Mouse (Mus musculus) inflammation-experienced regulatory T-cells, adult 6 months (primary cell): ENCODE data around the gene Tnfsfm13. TPM values are rescaled to one million over a fixed set of nuclear protein-coding genes. Genes with fewer than 3 reads are reported as not detected.
"Not testable (repeated sequence)": the region's sequence is repeated elsewhere in the genome, so short reads cannot be mapped to it uniquely, and the experiment has no call there.

ENCODE experiments used
- ATAC-seq: one replicate; pipeline ENCODE4 v1.8.0; 2017
- polyA plus RNA-seq, 3 experiments: library from polyadenylated mRNA; unstranded; fragments of 100-300 nt; shearing (Covaris generic); gene quantifications; one replicate each; pipeline ENCODE4 v1.2.1; 2017

Gene Tnfsfm13
- polyA plus RNA-seq, result not detected

DNA sequence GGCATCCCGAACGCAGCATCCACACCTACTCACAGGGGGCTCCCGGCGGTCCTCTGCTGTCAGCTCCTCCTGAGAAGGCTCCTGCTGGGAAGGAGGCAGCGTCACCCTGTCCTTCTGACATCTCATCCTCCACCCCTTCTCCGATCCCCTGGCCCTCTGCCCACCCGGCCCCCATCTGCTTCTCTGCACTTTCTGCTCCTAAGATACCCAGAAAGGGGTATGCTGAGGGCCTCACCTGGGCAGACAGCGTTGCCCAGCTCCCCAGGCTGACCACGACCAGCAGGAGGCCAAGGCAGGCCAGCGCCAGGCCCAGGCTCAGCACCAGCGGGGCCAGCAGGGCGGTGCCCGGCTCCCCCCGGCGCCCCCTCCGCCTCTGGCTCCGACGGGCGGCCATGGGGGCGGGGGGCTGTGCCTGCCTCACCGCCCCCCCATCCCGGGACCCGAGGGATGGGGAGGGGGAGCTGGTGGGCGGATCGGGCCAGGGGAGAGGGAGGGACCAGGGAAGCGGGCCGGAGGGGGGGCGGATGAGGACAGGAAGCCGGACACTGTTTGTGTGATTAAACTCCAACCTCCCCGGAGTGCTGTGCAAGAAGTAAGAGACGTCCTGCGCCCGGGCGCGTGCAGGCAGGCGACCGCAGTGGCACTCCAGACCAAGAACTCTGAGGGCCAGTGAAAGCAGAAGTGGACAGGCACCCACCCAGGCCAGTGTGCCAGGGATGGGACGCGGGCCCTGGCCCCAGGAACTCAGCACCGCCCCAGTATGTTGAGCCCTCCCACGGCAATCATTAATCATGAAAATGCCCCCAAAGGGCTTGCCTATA is at the start of gene Tnfsfm13, which contains the start of gene Tnfsf12:
Gene Tnfsfm13 (minus strand): TSS at position 738 of the 821 bp plus-strand sequence.
Gene Tnfsf12 (minus strand): TSS at position 489 of the 821 bp plus-strand sequence.
- no peak for ATAC-seq

DNA sequence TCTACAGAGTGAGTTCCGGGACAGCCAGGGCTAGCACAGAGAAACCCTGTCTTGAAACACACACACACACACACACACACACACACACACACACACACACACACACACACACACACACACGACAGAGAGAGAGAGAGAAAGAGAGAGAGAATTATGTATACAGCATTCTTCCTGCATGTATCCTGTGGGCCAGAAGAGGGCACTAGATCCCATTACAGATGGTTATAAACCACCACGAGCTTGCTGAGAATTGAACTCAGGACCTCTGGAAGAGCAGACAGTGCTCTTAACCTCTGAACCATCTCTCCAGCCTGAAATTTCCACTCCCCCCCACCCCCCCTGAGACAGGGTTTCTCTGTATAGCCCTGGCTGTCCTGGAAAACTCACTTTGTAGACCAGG is 35.5 kb upstream of the Tnfsfm13 start:
- not testable (repeated sequence) for ATAC-seq

DNA sequence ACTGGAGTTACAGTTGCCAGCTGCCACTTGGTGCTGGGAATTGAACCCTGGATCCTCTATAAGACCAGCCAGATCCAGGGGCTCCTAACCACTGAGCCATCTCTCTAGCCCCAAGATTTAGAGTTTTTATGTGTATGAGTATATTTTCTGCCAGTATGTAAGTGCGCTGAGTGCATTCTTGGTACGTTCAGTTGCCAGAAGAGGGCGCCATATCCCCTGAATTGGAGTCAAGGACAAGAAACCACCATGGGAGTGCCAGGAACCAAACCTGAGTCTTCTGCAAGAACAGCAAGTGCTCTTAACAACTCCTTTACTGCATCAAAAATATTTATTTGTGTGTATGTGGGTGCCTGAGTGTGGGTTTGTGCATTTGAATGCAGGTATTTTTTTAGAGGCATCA is 33.2 kb upstream of the Tnfsfm13 start:
- no peak for ATAC-seq

DNA sequence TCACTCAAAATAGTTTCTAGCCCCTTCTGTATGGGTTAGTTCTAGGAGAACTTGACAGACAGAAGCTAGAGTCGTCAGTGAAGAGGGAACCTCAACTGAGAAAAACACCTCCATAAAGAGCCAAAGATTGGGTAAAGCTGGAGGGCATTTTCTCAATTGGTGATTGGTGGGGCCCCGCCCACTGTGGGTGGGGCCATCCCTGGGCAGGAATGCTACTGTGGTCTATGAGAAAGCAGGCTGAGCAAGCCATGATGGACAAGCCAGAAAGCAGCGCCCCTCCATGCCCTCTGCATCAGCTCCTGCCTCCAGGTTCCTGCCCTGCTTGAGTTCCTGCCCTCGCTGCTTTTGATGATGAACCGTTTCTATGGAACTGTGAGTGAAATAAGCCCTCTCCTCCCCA is 30.1 kb upstream of the Tnfsfm13 start:
- ATAC-seq, result no peak

DNA sequence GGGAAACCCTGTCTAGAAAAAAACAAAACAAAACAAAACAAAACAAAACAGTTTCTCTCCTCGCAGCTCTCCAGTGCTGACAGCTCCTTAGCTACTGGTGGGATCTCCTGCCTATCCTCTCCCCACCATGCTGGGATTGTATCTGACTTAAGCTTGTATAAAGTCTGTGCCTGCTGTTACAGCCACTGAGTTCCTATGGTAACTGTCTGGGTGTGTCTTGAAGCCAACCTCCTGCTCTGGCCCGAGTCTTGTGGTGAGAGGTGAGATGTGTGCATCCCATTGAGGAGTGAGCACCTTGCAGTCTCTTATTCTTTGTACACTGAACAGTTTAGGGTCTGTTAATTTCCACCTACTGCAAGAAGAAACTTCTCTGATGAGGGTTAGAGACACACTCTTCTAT is 27.2 kb upstream of the Tnfsfm13 start:
- no peak for ATAC-seq

DNA sequence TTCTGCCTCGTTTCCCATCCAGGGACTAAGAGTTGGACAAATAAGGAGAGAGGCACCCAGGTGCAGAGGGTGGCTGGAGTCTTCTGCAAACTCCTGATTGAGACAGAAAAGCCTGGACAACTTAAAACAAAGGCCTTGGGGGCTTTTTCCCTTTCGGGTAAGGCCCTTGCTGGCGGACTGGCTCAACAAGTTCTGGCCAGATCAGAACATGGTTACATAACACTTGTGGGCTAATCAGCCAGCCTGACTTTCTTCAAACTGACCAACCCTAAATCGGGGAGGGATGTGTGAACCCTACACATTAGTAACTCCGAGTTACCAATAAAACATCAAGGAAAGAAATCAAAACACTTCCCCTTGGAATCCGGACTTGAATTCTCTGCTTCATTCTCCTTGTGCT is 25.0 kb upstream of the Tnfsfm13 start:
- no peak for ATAC-seq

DNA sequence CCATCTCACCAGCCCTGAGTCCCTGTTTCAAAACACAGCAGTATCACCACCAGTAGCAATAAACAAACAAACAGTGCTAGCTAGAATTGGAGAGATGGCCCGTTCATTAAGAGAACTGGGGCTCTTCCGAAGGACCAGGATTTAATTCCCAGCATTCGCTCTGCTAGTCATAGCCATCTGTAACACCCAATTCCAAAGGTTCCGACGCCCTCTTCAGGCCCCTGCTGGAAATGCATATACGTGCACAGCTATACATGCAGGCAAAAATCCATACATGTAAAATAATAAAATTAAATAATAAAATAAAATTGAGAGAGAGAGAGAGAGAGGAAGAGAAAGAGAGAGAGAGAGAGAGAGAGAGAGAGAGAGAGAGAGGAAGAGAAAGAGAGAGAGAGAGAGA is 23.5 kb upstream of the Tnfsfm13 start:
- ATAC-seq, result no peak

DNA sequence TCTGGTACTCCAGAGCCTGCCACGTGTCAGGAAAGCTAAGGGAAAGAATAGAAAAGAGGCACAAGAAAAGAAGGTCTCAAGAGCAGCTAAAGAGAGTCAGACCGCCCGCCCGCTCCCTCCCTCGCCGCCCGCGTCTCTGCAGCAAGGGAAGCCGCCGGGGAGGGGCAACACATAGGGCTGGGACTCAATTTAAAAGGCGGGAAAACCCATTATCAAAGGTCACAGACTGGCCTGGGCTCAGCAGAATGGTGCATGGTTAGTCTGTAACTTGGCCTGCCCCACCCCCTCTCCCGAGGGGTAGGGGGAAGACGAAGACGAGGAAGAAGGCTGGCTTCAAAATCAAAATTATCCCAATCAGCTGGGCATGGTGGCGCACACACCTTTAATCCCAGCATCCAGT is 22.8 kb upstream of the Tnfsfm13 start:
- no peak for ATAC-seq

DNA sequence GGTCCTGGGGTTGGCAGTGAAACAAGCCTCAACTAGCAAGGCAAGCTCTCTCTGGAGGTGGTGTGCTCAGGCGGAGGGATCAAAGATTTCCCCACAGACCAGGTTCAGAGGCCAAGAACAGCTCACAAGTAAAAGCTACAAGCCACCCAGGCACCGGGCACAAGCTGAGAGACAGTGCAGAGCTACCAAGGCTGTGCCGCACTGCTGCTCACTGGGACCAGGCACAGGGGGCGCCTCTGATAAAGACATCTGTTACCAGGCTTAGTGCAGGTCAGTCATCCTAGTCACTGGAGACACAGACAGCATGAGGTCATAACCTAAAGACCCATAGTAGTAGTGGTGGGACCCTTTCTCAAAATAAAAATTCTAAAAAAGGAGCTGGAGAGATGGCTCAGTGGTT is 21.1 kb upstream of the Tnfsfm13 start:
- ATAC-seq, result no peak

DNA sequence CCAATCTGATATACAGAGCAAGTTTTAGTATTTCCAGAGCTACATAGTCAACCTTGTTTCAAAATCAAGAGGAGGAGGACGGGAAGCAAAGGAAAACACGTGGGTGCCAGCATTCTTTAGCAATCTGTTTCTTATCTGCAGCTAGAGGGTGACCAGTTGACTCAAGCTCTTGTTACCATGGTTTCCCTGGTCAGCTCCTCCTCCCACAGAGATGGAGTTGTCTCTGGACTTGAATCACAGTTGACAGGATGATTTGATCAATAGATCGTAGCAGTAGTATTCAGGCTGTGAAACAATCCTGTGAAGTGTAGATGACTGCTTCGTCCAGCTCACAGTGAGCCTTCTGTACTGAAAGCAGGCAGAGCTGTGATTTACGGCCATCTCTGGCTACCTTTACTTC is 20.0 kb upstream of the Tnfsfm13 start:
- no peak for ATAC-seq

DNA sequence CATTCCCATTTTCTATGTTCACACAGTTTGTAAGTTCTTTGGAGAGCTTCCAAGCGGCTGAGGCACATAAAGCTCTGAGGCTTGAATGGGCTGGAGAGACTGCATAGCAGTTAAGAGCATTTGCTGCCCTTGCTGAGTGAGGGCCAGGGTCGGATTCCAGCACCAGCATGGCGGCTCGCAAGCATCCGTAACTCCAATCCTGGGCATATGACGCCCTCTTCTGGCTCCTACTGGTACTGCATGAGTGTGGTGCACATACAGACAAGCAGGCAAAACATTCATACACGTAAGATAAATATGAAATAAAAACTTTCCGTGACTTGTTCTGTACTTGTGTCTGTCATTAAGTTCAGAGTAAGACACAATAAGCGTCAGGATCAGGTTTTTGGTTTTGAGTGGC is 19.6 kb upstream of the Tnfsfm13 start:
- no peak for ATAC-seq

DNA sequence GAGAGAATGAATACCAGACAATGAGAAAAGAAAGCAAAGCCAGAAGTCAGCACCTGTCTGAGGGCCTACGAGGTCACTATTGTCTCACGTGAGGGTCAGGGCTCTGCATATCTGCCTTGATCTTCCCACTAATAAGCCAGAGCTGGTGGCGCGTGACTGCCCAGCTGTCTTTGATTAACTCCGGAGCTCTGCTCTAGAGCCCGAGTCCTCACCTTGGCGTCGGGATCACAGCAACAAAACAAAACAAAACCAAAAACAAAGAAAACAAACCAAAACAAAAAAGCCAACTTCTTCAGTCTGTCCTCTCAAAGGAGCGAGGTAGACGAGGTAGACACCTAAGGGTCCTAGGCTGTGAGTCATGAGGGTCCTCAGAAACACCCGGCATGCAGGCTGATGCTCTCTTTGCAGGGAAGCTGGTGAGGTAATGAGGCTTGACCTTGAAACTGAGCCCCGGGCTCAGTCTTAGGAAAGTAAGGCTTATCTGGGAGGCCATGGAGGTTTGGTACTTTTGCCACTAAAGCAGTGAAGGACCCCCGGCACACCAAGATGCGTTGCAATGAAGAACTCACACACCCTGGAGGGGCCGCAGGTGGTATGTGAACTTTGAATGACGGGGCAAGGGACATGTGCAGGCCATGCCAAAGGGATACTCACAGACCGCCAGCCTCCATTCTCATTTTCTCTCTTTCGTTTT is 18.9 kb upstream of the Tnfsfm13 start:
- ATAC-seq, result no peak

DNA sequence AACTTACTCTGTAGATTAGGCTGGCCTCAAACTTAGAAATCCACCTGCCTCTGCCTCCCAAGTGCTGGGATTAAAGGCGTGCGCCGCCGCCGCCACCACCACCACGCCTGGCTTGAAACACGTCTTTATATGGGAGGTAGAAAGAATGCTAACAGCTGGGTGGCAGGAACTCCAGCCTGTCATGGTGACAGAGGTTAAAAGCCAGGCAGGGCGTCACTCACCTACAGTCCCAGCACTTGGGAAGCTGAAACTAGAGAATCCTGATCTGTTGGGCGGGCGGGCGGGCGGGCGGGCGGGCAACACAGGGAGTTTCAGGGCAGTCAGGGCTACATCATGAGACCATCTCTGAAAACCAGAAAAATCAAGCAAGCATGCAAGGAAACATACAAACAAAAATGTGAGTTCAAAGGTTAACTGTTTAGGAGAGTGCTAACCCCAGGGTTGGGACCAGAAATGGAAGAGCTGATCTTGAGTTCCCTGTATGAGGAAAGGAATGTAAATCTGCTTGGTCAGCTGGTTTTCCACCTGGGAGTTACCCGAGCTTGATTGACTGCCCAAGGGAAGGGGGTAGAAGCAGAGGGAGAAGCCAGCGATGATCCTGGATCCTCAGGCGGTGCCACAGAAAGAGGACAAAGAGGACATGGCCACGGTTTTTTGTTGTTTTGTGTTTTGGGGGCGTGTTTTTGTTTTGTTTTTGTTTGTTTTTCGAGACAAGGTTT is 17.2 kb upstream of the Tnfsfm13 start:
- ATAC-seq, result no peak

DNA sequence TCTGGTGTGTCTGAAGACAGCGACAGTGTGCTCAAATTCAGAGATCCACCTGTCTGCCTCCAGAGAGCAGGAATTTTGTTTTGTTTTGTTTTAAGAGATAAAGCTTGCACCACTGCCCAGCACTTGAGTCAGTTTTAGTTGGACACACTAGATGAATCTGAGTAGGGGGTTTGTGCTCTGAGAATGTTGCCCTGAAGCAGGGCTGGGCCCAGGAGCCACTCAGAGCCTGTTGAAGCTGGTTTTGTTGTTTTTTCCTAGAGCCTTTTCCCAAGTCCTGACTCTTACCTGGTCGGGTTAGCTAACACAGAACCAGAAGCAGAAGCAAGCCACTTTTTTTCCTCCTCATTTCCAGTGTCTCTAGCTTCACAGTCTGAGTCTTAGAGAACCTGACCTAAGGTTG is 15.2 kb upstream of the Tnfsfm13 start:
- no peak for ATAC-seq

DNA sequence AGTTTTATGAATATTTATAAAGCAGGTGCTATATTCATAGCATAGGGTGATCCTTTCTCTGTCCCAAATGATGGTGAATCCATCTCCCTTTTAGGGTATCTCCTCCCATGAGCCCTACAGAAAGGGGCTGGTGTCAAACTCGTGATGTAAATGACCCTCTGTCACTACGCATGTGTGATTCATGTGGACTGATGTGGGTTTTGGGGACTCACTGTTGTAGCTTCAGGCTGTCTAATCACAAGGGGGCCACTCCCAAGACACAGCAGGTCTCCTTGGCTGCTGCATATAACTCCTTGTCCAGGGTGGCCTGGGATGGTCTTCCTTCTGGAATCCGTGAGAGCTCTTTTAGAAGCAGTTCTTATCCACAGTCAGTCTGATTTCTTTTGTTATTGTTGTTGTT is 14.6 kb upstream of the Tnfsfm13 start:
- no peak for ATAC-seq

DNA sequence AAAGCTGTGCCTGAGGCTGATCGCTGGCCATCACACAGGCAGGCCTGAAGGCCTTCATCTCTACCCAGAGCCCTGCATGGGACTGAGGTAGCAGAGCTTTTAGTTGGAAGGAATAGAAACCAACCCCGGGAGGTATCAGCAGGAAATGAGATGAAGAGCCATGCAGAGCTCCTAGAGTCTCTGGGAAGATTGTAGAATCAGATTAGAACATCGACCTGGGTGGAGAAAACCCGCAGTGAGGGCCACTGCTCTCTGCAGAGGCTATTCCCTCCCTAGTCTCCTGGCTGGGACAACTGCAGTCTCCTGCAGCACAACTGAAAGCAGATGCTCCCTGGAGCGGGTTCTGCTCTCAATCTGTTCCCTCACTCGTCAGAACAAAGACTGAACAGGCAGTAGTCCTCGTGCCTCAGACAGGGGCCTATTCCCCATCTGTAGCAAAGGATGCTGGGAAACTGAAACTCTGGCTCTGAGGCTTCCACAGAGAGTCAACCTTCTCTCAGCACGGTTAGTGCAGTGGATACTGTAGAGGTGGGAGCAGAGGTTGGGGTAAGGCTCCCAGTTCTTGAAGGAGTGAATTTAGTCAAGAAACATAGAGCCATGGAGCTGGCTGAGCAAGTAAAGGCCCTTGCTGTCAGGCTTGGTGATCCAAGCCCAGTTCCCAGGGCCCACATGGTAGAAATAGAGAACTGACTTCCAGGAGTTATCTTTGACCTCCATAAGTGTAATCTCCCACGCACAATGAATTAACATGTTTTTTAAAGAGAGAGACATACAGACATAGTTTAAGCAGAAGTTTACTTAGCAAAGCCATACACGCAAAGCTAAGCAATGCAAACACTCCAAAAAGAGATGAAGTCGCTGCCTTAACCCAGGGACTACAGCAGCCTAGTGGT is 13.9 kb upstream of the Tnfsfm13 start:
- no peak for ATAC-seq

DNA sequence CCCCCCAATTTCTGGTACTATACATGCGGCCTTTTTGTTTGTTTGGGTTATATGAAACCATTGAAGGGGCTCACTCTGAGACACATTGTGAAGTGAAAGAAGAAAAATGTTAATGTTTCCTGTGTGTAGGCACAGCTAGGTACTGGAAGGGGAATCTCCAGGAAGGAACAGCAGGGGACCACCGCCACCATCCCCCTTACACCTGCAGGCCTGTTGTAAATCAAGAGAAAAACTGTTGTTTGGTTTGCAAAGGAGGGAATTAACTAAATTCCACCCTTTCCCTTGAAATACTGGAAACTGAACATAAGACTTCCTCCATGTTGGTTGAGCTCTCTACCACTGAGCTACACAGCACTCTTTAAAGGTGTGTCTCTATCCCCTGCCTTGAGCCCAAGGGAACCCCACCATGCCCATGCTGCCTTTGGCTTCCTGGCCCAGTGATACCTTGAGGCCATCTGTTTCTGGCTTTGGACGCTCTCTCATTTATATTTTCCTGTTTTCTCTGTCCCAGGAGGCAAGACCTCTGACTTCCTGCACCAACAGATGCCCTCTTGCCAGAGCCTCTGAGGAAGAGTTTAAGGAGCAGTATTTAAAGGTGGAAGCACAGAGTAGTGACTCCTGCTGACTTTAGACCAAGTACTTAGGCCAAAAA is 12.8 kb upstream of the Tnfsfm13 start:
- ATAC-seq, result no peak

DNA sequence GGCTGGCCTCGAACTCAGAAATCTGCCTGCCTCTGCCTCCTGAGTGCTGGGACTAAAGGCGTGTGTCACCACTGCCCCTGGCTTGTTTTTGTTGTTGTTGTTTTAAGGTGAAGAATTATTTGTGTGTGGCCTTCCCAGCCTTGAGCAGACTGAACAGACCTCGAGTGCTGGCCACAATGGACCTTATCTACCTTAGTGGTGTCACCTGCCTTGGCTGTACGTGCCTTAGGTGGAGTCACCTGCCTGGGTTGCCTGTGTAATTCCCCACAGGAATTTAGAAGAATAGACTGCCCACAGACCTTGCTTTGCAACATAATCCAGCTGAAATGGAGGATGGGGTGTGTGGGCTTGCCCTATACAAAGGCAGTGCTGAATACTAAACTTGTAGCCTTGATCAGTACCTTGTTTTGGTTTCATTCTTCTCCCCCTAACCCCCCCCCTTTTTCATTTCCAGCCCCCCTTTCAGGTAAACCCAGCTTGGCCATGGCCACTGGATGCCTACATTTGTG is 12.0 kb upstream of the Tnfsfm13 start:
- ATAC-seq, result no peak

DNA sequence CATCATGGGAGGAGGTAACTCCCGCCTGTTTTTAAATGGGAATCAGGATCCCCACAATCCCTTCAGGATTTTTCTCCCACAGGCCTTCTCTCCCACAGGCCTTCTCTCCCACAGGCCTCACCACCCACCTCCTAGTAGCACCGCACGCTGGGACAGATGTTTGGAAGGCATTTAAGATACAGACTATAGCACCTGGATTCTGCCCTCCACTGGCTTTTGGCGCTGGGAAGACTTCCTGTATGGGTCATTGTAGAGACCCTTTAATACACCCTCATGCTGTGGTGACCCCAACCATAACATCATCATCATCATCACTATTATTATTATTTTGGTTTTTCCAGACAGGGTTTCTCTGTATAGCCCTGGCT is 11.6 kb upstream of the Tnfsfm13 start:
- ATAC-seq, result no peak

DNA sequence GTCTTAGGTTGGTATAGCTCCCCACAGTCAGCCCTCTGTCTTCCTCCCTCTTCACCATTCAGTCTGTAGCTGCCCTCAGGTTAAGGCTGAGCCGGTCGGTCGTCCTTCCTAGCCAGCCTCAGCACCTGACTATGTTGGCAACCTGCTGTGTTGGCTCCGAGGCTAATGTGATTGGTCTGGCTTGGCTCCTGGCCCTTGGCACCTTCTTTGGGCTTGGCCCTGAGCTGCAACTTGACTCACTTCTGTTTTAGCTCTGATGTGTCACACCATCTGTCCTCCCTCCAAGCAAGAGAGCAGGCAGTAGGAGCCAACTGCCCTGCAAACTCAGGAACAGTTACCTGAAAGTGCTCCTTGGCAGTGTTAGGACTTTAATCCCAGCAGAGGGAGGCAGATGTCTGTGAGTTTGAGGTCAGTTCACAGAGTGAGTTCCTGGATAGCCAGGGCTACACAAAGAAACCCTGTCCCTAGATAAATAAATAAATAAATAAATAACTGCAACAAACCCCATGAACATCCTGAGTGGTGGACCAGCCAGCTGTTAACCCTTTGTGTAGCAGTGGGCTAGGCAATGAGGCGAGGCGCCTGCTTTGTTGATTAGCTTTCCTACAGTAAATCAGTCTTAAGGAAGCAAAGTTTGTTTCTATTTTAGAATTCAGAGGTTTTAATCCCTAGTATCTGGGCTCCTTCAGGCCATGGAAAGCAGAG is 11.0 kb upstream of the Tnfsfm13 start:
- ATAC-seq, result no peak

DNA sequence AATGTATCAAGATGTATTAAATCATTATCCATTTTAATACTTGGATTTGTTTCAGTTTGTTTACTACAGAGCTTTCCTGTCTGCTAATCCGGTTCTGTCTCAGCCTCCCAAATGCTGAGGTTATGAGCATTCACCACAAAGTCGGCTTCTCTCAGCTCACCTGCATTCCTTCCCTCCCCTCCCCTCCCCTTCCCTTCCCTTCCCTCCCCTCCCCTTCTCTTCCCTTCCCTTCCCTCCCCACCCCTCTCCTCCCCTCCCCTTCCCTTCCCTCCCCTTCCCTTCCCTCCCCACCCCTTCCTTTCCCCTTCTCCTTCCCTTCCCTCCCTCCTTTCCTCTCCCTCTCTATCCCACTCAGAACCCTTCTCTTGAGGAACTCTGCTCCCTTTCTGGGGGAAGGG is 8.7 kb upstream of the Tnfsfm13 start:
- ATAC-seq, result no peak
